Mouse (Mus musculus) midbrain, postnatal 0 days (tissue): ENCODE data around the gene March6. TPM values are rescaled to one million over a fixed set of nuclear protein-coding genes. Genes with fewer than 3 reads are reported as not detected.

Experiments
- ATAC-seq: fragments of 200-750 bp; cut with Nextera tagmentation; 2 replicates; pipeline ENCODE4 v1.8.0; 2017; ENCODE audit warnings: moderate number of reproducible peaks, mild to moderate bottlenecking, moderate TSS enrichment, moderate library complexity; ENCODE audit not compliant: low FRiP score
- DNase-seq: peaks from one replicate; pipeline ENCODE4 v3.0.0-alpha.2; 2015; ENCODE audit warnings: low spot score
- H3K27ac ChIP-seq: fragments of 300-500 bp; sonication (generic); 2 replicates; pipeline ENCODE4 v1.5.1; 2014; ENCODE audit warnings: low read depth, mild to moderate bottlenecking, low read length, mixed read lengths
- H3K27me3 ChIP-seq: fragments of 300-500 bp; sonication (generic); 2 replicates; pipeline ENCODE4 v1.6.1; 2014; ENCODE audit warnings: low read length, control low read depth, mixed read lengths; ENCODE audit not compliant: insufficient read depth
- H3K36me3 ChIP-seq: fragments of 300-500 bp; sonication (generic); 2 replicates; pipeline ENCODE4 v1.6.1; 2014; ENCODE audit warnings: low read length, control low read depth, mixed read lengths; ENCODE audit not compliant: insufficient read depth
- H3K4me1 ChIP-seq: fragments of 300-500 bp; sonication (generic); 2 replicates; pipeline ENCODE4 v1.6.1; 2014; ENCODE audit warnings: mild to moderate bottlenecking, control low read depth, antibody characterized with exemption, low read length, mixed read lengths; ENCODE audit not compliant: insufficient read depth
- H3K4me2 ChIP-seq: fragments of 300-500 bp; sonication (generic); 2 replicates; pipeline ENCODE4 v1.6.1; 2014; ENCODE audit warnings: low read depth, mild to moderate bottlenecking, low read length, mixed read lengths; ENCODE audit not compliant: poor library complexity, severe bottlenecking
- H3K4me3 ChIP-seq: fragments of 300-500 bp; sonication (generic); 2 replicates; pipeline ENCODE4 v1.5.1; 2014; ENCODE audit warnings: low read depth, mild to moderate bottlenecking, low read length, moderate library complexity
- H3K9ac ChIP-seq: fragments of 300-500 bp; sonication (generic); replicated peaks from 2 replicates; pipeline ENCODE4 v1.6.1; 2014; ENCODE audit warnings: mild to moderate bottlenecking, low read length, moderate library complexity, mixed read lengths; ENCODE audit not compliant: poor library complexity, severe bottlenecking
- H3K9me3 ChIP-seq: fragments of 300-500 bp; sonication (generic); 2 replicates; pipeline ENCODE4 v1.6.1; 2016; ENCODE audit warnings: low read length, control low read depth
- CTCF ChIP-seq: IDR thresholded peaks from 2 replicates; pipeline ENCODE4 v1.5.1; 2016; ENCODE audit warnings: antibody characterized with exemption, mild to moderate bottlenecking
- WGBS: fragments of 180-500 bp; shearing (Covaris S2); extraction: QIAGEN DNeasy Blood & Tissue Kit; methylation state at CpG from one replicate; pipeline ENCODE4 v1.1.7; 2014; 5-methylcytosine and 5-hydroxymethylcytosine counted together
- polyA plus RNA-seq: library from polyadenylated mRNA; unstranded; fragments of >200 nt; fragmentation: Nextera tagmentation; extraction: Ambion mirVana; gene quantifications from 2 replicates; pipeline ENCODE4 v1.2.1, GENCODE M21; 2015
- total RNA-seq: library from RNA; depleted of rRNA; stranded (reverse); fragments of >200 nt; gene quantifications from 2 replicates; pipeline ENCODE4 v1.2.3, GENCODE M21; 2014

March6 gene
- total and polyA plus RNA-seq, 2 experiments from 2014 or later, result 72.1 to 198 TPM

DNA sequence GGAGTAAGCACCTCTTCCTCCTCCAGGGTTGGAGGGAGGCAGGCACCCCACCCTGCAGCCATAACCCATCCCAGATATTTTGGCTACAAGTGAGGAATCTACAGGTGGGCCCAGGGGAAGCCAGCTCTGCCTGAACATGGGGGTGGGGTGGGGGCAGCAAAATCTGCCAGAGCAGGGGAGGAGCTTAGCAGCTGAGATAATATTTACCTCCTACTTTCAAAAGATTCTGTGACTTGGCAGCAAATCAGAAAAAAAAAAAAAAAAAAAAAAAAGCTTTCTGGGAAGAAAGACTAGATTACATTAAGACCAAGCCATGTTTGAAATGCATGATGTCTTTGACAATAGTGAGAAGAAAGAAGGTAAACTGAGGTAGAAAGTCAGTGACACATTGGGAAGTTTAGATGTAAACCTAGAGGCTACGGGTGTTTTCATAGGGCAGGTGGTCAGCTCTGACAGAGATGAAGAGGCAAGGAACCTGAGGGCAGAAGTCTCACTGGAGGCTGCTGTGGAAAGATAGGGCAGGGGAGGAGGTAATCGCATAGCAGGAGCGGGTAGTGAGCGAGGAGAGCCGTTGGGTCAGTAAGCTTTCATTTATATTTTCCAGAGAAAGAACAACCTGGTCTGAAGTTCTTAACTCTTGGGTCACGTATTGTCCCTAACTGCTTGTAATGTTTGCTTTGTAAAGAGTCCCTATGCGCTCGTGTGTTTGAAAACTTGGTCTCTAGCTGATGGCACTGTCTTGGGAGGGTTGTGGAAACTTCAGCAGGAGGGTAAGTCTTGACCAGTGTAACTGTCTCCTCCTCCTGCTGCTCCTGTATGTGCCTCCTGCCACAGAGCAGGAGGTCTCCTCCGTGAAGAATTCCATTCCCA lies 9.0 kb upstream of the March6 start:
- 74% methylated on average over 9 of the region's 9 CpGs for WGBS
- Histone ChIP-seq H3K4me3 (no peak overlapping the region), H3K27ac (no peak overlapping the region), H3K36me3 (no peaks in the 10 kb centered on the region), H3K4me1 (peaks cover 6% of the 10 kb centered on the region), H3K27me3 (no peaks in the 10 kb centered on the region), H3K9me3 (no peaks in the 10 kb centered on the region), H3K9ac (no peak overlapping the region), H3K4me2 (no peak overlapping the region)
- no peak for TF ChIP-seq CTCF
- ATAC-seq (no peak), DNase-seq (no peak)

DNA sequence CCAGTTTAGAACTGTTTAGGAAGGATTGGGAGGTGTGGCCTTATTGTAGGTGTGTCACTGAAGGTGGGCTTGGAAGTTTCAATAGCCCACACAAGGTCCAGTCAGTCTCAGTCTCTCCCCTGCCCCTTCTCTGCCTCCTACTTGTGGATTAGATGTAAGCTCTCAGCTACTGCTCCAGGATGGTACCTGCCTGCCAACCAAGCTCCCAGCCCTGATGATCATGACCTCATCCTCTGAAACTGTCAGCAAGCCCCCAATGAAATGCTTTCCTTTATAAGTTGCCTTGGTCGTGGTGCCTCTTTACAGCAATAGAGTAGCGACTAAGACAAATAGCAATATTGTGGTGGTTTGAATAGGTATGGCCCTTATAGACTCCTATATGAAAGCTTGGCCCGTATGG lies 7.5 kb upstream of the March6 start:
- 97% methylated on average over 3 of the region's 3 CpGs for WGBS
- no peaks in the 10 kb centered on the region for H3K36me3 ChIP-seq
- H3K4me1 ChIP-seq, result peaks cover 6% of the 10 kb centered on the region
- H3K4me2 ChIP-seq, result no peak overlapping the region
- no peak for DNase-seq
- no peak overlapping the region for H3K9ac ChIP-seq
- no peak overlapping the region for H3K27ac ChIP-seq
- no peak overlapping the region for H3K4me3 ChIP-seq
- ATAC-seq, result no peak
- no peak for TF ChIP-seq CTCF
- no peaks in the 10 kb centered on the region for H3K27me3 ChIP-seq
- no peaks in the 10 kb centered on the region for H3K9me3 ChIP-seq

DNA sequence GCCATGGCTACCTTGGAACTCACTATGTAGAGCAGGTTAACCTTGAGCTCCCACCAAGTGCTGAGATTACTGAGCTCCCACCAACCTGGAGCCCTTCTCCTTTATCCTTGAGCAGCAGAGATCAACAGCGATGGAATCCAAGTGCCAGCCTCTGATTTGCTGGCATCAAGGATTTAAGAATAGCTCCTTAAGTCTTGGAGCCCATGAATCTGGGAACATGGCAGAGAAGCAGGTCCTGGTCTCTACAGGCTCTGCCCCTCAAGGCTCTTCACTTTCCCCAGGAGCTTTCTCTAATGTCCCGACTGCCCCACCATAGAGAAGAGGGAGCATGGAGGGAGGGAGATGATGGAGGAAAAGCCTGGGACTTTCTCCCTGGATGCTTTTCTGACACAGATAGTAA lies 6.9 kb upstream of the March6 start:
- no peak for TF ChIP-seq CTCF

DNA sequence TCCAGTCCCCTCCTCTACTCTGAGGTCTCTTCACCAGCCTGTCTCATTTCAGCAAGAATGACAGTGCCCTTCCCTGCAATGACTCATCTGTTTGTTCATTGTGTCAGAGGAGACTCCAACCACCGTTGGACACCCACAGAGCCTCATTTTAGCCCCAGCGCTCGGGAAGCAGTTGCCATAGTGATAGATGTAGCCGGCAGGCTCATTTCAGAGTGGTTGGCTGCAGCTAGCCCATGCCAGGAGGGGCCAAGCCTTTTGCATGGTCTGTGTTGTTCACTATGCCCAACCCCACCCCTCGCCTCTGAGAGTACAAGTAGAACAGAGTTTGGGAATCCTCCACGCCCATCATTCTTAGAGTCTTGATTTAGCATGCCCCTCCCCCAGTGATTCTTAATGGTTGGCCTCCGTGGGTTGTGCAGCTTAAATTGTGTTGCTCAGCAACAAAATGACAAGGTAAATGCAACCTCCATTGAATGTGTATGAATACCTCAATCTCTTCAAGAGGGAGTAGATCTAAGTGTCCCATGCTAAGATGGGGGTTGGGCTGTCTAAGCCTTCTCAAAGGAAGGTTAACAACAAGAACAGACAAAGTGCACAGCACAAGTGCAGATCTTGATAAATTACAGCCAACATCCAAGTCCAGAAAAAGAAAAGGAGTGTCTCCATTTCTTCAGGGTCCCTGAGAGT lies 5.3 kb upstream of the March6 start:
- DNase-seq, result peak; percentile 86
- peaks cover 6% of the 10 kb centered on the region for H3K4me1 ChIP-seq
- no peak for TF ChIP-seq CTCF
- no peak overlapping the region for H3K4me2 ChIP-seq
- peak; percentile 73 for ATAC-seq
- H3K27ac ChIP-seq, result no peak overlapping the region; the same call in 1 of the 2 replicates
- no peak overlapping the region for H3K9ac ChIP-seq
- 4% methylated on average over 7 of the region's 7 CpGs for WGBS
- no peak overlapping the region for H3K4me3 ChIP-seq
- H3K9me3 ChIP-seq, result no peaks in the 10 kb centered on the region
- no peaks in the 10 kb centered on the region for H3K36me3 ChIP-seq
- H3K27me3 ChIP-seq, result no peaks in the 10 kb centered on the region

More for the DNA sequence above, 6.9 kb upstream of the March6 start:
- no peak overlapping the region for H3K4me2 ChIP-seq
- no peaks in the 10 kb centered on the region for H3K27me3 ChIP-seq
- no peak for DNase-seq
- H3K4me3 ChIP-seq, result no peak overlapping the region
- no peak overlapping the region for H3K27ac ChIP-seq
- H3K9me3 ChIP-seq, result no peaks in the 10 kb centered on the region
- peaks cover 6% of the 10 kb centered on the region for H3K4me1 ChIP-seq
- H3K9ac ChIP-seq, result no peak overlapping the region
- no peak for ATAC-seq
- H3K36me3 ChIP-seq, result no peaks in the 10 kb centered on the region
- 85% methylated on average over 2 of the region's 2 CpGs for WGBS

DNA sequence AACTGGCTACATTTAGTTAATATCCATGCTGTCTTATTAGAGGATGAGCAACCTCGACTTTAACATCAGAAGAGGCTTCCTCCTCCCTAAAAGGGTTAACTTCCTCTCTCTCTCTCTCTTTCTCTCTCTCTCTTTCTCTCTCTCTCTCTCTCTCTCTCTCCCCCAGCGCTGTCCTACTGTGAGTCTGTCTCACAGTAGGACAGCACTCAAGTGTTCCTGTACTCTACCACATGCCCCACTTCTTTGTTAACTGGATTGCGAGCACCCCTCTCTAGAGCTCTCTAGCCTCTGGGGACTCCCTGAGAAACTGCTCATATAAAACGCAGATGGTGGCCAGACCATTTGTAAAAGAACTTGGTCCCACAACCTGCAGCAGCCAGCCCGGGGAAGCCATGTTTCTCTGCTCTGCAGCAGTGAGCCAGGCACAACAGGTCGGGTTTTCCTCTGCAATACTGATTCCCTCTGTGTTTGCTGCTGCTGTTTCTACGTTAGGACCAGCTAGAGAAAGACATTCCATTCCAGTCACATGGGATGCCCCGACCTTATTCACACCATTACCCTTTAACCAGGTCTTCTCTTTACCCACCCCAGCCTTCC lies 4.5 kb upstream of the March6 start:
- peak overlapping the region; percentile 32; the same call in 1 of the 2 replicates for H3K27ac ChIP-seq
- H3K9ac ChIP-seq, result no peak overlapping the region
- no peak for DNase-seq
- no peaks in the 10 kb centered on the region for H3K27me3 ChIP-seq
- no peaks in the 10 kb centered on the region for H3K36me3 ChIP-seq
- H3K4me3 ChIP-seq, result no peak overlapping the region
- WGBS, result 23% methylated on average over 8 of the region's 8 CpGs
- H3K9me3 ChIP-seq, result no peaks in the 10 kb centered on the region
- TF ChIP-seq CTCF, result no peak
- H3K4me2 ChIP-seq, result no peak overlapping the region
- H3K4me1 ChIP-seq, result peaks cover 6% of the 10 kb centered on the region
- no peak for ATAC-seq
